Mouse (Mus musculus) G1E (cell line): Measurements from ENCODE around the gene Cbfa2t2.

Experiments used
- CTCF ChIP-seq: IDR thresholded peaks from 2 replicates; pipeline ENCODE4 v1.5.1; 2012; ENCODE audit warnings: low read depth, low read length, inconsistent platforms, mixed read lengths
- GATA1 ChIP-seq: IDR thresholded peaks from 2 replicates; pipeline ENCODE4 v1.6.1; 2012; ENCODE audit warnings: borderline replicate concordance, low read length, inconsistent platforms, mixed read lengths

GRCm38 (mm10) chr2:154398267-154398666 is 38.0 kb upstream of the Cbfa2t2 start:
- TF ChIP-seq CTCF, result no peak
- TF ChIP-seq GATA1, result no peak
